Mouse (Mus musculus) adrenal gland, adult 10 weeks (tissue): Measurements from ENCODE around the gene Tmem239. TPM values are rescaled to one million over a fixed set of nuclear protein-coding genes. Genes with fewer than 3 reads are reported as not detected.

Source experiments
- polyA plus RNA-seq: library from polyadenylated mRNA; stranded (reverse); fragments of 350-450 nt; fragmentation: Illumina TruSeq; extraction: RNeasy Lipid Tissue Mini Kit (QIAGEN cat#74804); gene quantifications from one replicate; pipeline ENCODE4 v1.2.3, GENCODE M21; 2014; ENCODE audit warnings: low read depth, low replicate concordance

The Tmem239 gene
- polyA plus RNA-seq = not detected

DNA sequence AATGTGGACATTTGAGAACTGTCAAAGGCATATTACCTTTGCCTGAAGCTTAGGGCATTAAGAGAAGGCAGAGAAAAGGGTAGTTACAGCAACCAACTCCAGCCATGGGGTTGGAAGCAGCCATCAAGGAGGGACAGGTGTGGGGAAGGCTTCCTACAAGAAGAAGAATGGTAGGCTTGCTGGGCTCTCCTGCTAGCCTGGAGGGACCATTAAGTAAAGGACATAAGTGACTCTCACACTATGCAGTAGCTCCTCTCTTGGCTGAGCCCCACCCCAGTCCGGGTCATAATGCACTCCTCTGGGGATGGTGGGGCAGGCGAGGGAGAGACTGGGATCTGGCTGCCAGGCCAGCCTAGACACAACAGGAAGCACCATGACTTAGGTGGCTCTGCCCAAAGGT is at the start of gene Tmem239:
Gene Tmem239 (plus strand): TSS at position 301 of the 400 bp plus-strand sequence.

DNA sequence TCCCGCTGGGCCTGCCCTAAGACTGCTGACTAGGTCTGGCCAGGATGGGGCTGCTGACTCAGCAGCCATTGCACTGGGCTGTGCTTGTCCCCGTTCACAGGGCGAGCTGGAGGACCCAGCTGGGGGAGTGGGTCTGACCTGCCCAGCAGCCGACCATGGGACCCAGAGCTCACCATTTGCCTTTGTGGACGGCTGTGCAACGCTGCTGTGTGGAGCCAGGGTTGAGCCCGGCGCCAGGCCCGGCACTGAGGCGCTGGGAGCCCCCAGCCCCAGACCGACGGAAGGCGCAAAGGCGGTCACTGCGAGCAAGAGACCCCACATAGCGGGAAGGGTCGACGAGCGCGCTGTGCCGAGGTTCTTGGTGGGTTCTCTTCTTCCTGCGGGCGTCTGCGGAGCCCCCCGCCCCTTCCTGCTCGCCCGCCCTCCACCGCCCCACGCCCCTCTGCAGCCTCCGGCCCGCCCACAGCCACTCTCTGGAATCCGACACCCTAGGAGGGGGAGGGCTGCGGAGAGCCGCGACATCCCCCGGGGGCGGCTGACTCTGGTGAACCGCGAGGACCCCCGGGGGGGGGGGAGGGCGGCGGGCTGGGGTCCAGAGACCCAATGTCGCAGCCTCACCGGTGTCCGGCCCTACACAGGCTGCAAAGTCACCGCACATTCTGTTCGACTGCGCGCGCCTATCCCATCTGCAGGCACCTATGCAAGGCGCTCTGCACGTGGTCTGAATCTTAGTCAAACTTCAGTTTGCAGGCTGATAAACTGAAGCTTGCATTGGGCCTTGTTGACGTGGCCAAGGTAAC is 8.9 kb upstream of the Tmem239 start, which contains the start of gene Cpxm1:
Gene Cpxm1 (minus strand): TSS at position 389 of the 800 bp plus-strand sequence.

DNA sequence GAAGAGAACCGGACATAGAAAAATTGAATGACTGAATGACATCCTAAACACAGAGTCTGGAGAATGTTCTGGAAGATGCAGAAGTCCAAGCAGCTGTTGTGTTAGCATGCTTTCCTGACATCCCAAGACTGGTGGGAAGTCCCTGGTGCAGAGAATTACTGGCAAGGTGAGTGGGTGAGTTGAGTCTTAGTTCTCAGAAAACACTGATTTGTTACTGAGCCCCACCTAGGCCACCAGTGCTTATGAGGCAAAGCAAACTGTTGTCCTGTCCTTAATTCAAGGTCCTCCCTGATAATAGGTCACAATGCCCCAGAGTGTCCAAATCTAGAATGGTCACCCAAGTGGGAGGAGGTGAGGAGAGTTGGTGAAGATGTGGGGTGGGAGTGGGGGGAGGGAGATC is 1.3 kb upstream of the Tmem239 start, which contains the start of the genes Gm28372 and 1700020A23Rik:
Gene Gm28372 (plus strand): TSS at position 301 of the 400 bp plus-strand sequence.
Gene 1700020A23Rik (plus strand): TSS at position 321 of the 400 bp plus-strand sequence.

DNA sequence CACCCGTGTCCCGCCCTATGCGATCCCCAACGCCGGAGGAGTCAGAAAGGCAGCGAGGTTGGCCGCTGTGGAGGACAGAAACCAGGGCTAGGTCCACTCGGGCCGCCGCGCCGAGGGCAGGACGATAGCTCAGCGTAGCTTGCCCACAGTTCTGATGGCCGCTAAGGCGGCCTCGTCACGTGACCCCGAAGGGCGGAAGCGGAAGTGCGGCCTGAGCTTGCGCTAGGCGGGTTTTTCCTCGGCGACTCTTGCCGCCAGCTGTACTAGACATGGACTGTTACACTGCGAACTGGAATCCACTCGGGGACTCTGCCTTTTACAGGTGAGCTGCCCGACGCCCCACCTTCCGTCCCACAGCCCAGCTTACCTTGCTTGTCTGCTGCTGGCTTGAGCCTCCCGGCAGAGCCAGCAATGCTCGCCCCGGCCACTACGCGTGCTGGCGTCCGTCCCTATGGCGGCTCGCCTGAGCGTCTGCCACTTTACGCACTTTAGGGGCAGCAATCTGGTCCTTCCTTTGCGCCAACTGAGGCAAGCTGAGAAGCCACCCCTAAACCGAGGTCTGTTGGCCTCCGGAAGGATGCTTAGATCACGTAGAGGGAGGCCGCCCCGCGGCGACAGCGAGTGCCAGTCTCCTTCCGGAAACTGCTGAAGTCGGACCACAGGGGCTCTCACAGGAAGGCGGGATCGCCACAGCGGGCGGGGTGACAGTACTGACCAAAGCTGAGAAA is 18.0 kb downstream of the Tmem239 start, which contains the start of the genes Vps16 and Pced1a:
Gene Vps16 (plus strand): TSS at position 214 of the 728 bp plus-strand sequence.
Gene Pced1a (minus strand): TSS at position 576 of the 728 bp plus-strand sequence.

DNA sequence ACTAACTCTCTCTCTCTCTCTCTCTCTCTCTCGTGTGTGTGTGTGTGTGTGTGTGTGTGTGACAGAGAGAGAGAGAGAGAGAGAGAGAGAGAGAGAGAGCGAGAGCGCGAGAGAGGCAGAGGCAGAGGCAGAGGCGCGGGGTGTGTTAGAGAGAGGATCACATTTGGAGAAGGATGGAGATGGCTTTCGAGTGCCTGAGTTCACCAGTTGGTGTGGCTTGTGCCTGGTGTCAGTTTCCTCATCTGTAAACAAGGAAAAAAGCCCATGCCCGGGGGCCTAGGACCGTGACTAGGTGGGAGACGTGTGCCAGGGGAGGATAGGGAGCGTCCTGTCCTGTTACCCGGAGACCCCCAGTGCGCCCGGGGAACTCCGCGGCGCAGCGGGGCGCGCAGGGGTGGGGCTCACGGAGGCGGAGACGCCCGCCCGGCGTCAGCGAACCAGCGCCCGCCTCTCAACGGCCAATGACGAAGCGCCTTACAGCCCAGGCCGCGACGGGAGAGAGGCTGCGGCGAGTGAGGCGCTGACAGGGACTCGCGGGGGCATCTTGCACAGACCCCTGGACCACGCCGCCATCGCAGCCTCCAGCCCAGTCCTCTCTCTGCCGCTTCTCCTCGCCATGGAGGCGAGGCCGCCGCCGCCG is 43.6 kb downstream of the Tmem239 start, which contains the start of gene Ptpra:
Gene Ptpra (plus strand): TSS at position 485 of the 640 bp plus-strand sequence.

Other genes with a start within 250 kb of the Tmem239 start
- 15.5 TPM for gene Snrpb, start 227.1 kb upstream of the Tmem239 start, polyA plus RNA-seq
- not detected for gene Tmc2, start 211.3 kb upstream of the Tmem239 start, polyA plus RNA-seq
- gene Nop56, start 132.0 kb upstream of the Tmem239 start, polyA plus RNA-seq = 87.1 TPM
- gene Idh3b, start 121.9 kb upstream of the Tmem239 start, polyA plus RNA-seq = 131 TPM
- 0.52 TPM for gene Ebf4, start 111.3 kb upstream of the Tmem239 start, polyA plus RNA-seq
- 0.29 TPM for gene Cpxm1, start 8.9 kb upstream of the Tmem239 start, polyA plus RNA-seq
- not detected for gene Gm28372, start 1.2 kb upstream of the Tmem239 start, polyA plus RNA-seq
- not detected for gene 1700020A23Rik, start 1.2 kb upstream of the Tmem239 start, polyA plus RNA-seq
- 23.9 TPM for gene Vps16, start 17.9 kb downstream of the Tmem239 start, polyA plus RNA-seq
- 5.9 TPM for gene Pced1a, start 18.2 kb downstream of the Tmem239 start, polyA plus RNA-seq
- gene Ptpra, start 43.8 kb downstream of the Tmem239 start, polyA plus RNA-seq = 196 TPM
- gene Mrps26, start 157.3 kb downstream of the Tmem239 start, polyA plus RNA-seq = 1.2 TPM
- not detected for gene Oxt, start 169.7 kb downstream of the Tmem239 start, polyA plus RNA-seq
- not detected for gene Avp, start 176.1 kb downstream of the Tmem239 start, polyA plus RNA-seq
- 32.5 TPM for gene Fastkd5, start 223.5 kb downstream of the Tmem239 start, polyA plus RNA-seq
- 4.7 TPM for gene Ubox5, start 223.6 kb downstream of the Tmem239 start, polyA plus RNA-seq
- 2.3 TPM for gene Lzts3, start 236.3 kb downstream of the Tmem239 start, polyA plus RNA-seq